Mouse (Mus musculus): Measurements from ENCODE around the gene Axin2.

Axin2 gene

DNA sequence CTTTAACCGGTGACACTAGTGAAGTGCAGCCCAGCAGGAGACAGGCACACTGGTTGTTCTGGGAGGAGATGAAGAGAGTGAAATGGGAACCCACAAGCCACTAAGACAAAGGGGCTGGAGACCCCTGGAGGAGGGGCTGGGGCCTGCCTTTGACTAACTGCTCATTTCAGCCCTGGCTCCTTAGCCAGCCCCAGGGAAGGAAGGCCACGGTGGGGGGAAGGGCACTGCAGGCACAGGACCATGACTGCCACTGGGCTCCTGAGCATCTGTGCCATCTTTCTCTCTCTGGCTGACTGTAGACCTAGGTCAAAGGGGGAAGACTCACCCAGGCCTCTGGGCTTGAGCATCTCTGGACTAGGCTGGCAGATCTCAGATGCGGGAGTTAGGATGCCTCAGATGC lies 10.5 kb downstream of the Axin2 start:
- DNase-seq, result no peak

DNA sequence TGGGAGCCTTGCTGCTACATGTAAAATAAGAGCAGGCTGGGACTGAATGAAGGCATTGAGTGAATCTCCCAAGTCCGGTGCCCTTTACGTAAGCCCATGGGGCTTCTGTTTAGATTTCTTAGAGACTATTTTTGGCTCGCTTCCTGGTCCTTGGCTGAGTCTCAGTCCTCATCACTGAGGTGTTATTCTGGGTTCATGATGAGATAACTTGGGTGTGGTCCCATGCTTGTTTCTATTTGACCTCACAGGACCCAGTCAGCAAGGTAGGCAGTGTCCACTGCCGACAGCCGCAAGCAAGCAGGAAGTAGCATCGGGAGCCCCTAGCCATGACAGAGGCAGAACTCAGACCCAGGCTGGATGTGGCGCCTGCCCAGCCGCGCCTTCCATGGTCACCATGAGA lies 13.7 kb downstream of the Axin2 start:
- no peak for DNase-seq

DNA sequence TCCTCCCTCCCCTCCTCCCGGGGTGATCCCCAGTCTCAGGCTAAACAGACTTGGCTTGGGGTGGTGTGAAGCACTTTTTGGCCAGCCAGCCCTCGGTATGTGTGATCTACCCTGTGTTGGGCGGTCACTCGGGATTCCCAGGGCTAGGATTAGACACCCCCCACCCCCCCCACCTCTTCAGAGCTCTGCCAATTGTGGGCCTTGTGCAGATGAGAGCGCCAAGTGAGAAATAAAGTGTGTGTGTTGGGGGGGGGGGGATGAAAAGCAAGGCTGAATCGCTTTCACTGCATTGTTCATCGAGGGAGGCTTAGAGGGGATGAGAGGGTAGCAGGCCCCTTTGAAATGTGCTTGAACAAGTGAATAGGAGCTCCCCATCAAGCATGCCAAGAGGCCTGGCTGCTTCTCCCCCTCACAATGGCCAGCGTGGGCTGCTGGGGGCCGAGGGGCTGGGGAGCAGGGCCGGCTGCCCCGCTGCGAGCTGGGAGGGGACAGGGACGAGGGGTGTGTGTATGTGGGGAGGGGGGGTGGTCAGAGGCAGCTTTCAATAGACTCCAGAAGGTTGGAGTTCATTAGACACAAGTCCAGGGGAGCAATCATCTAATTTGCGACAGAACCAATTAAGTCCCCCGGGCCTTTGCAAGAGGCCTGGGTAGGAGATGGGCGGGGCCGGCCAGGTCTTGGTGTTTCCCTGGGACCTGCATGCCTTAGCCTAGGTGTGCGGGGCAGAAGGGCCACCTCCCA lies 15.1 kb downstream of the Axin2 start:
- no peak for DNase-seq

DNA sequence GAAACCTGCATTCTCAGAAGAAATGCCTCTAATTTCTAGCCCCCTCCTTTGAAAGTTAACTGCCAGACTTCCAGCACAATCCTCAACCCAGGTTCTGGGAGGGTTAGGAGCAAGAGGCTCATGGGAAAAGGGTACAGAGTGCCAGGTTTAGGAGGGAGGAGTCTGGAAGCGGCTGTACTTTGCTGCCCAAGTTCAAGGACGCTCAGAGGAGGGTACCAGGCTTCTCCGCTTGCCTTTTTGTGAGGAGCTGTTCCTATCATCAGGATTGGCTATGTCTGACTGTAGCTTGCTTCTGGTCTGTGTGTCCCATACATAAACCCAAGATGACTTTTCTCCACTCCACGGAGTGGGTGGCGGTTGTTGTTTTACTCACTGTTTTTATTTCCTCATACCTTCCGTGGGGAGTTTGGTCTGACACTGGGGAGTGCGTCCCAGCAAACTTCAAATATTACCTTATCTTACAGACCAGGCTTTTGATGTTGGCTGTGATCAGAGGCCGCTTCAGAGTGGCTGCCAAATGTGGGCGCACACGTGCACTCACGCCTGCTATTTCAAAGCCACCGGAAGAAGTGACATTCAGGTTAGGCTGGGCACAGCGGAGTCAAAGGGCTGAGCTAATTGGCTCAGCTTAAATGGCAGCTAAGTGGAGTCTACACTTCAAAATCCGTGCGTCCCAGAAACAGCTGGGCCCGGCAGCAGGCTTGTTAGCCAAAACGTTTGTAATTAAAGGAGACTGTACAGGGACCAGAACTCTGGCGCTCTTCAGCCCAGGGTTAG lies 16.1 kb downstream of the Axin2 start:
- no peak for DNase-seq

DNA sequence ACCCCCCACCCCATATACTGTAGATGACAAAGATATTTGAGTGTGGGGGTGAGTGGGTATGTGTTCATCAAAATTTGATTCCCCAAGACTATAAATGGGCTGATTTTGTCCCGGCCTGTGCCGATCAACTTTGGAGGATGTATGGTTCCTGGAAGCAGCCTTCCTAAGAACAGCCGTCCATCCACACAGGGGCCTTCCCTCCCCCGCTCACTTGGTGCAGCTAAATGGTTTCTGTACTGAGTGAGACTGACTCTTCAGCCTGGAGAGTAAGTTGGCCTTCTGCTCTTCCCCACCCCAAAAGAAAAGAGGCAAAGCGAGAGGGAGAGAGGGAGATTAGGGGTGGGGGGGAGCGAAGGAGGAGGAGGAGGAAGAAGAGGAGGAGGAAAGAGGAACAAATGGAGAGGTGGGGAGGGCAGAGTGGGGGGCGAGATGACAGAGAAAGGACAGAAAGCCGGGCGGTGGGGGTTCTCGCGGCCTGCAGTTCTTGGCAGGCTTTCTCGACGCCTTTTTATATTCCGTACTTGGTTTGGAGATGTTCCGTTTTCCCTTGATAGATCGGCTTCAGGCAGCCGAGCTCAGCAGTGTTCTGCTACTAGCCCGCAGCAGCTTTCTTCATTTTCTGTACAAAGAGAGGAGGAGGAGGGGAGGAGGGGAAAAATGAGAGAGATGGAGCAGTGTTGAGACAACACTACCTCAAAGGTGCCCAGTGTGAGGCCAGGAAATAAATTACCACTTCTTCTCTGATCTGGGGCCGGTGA lies 20.7 kb downstream of the Axin2 start:
- DNase-seq, result no peak

DNA sequence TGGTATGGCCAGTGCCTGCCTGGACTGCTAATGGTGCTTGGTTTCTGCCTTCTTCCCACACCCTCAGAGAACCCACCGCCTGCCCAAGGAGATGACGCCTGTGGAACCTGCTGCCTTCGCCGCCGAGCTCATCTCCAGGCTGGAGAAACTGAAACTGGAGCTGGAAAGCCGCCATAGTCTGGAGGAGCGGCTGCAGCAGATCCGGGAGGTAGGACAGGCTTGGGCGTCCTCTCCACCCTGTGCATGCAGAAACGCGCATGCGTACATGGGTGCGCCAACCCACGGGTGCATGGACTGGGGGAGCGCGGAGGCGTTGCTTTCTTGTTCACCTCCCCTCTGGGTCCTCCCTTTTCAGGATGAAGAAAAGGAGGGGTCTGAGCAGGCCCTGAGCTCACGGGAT lies 21.7 kb downstream of the Axin2 start:
- DNase-seq, result no peak

DNA sequence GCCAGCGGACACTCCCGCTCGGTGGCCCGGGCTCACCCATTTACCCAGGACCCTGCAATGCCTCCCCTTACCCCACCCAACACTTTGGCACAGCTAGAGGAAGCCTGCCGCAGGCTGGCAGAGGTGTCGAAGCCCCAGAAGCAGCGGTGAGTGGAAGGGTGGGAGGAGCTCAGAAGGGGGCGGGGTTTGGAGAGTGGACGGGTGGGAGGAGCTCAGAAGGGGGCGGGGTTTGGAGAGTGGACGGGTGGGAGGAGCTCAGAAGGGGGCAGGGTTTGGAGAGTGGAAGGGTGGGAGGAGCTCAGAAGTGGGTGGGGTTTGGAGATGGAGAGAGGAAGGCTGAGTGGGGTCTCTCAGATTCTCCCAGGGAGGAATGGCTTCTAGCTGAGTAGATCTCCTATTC lies 23.6 kb downstream of the Axin2 start:
- no peak for DNase-seq

DNA sequence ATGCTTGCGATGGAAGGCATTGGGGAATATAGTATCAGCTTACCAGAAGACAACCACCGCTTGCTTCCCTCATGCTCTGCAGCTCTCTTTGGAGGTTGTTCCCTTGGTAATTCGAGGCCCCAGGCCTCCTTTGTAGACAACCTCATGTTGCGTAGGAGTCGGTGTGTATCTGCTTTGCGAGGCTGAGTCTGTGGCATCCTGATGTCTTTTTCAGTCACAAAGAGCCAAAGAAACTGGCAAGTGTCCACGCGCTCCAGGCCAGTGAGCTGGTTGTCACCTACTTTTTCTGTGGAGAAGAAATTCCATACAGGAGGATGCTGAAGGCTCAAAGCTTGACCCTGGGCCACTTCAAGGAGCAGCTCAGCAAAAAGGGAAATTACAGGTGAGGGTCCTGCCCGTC lies 25.5 kb downstream of the Axin2 start:
- no peak for DNase-seq

DNA sequence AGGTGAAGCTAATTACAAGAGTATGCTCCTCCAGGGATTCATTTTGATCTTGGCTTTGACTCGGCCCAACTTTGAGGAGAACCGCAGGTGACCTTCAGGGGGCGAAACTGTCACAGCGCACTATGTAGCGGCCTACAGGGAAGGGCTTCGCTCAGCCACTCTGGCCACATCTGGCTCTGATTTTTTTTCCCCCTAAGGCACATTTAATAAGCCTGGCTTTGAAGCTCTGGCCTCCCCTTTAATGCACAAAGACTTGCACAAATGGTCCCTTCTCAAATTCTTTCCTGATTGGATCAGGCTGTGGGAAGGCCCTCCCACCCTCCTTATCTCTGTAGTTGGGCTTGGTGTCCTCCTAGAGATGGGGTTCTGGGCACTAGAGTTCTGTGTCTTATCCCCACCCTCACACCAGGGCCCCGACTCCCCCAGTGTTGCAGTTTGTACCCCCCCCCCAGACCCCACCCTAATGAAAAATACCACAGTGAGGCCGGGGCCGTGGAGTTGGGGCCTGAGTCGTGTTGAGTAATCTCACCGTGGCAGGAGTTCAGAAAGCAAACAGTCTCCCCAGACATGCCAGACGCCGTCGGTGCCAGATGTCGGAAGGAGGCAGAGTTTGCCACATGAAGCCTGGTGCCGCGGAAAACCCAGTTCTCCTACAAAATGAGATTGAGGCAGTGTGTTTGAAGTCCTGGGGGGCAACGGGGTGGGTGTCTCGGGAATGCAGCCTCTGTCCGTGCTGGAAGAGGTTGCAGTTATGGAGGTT lies 27.5 kb downstream of the Axin2 start:
- DNase-seq, result no peak

DNA sequence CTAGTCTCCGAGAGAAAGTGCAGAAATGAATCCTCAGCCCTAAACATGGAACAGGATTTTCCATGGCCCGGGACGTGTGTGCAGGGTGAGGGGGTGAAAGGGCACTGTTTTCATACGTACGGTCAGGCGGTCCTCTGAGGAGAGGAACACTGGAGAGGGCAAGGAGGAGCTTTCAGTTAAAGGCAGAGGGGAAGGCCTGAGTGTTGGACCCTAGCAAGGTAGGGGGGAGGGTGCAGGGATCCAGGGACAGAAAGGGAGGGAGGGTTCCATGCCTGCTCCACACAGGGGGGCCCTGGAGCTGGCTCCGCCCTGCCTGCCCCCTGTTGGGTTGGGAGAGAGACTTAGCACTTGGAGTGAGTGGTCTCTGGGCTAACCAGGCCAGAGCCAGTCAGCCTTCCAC lies 28.4 kb downstream of the Axin2 start:
- DNase-seq, result no peak

DNA sequence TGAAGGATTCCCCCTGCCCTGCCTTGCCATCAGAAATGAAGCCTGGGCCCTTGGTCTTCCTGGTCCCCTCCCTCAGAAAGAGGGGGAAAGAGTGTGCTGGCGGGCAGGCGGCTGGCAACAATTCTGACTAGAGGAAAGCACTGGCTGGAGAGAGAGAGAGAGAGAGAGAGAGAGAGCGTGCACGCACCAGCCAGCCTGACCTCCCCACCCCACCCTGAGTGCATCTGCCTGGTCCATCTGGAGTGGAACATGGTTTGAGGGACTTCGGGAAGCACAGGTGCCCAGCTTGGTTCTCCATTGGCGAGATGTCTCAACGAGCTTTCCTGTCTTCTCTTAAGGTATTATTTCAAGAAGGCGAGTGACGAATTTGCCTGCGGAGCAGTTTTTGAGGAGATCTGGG lies 28.8 kb downstream of the Axin2 start:
- no peak for DNase-seq

DNA sequence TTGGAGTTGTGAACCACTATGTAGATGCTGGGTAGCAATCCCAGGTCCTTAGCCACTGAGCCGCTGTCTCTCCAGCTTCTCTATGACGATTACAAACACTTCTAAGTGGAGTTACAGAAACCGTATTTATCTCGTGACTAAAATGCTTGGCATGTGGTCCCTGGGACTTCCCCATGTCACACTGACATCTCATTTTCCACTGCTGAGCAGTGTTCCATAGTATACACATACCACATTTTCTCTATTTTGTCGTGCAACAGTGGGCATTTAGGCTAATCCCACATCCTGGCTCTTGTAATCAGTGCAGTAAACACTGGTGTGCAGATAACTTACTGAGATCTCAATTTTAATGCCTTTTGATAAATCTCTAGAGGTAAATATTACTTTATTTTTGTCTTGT lies 32.2 kb downstream of the Axin2 start:
- no peak for DNase-seq

DNA sequence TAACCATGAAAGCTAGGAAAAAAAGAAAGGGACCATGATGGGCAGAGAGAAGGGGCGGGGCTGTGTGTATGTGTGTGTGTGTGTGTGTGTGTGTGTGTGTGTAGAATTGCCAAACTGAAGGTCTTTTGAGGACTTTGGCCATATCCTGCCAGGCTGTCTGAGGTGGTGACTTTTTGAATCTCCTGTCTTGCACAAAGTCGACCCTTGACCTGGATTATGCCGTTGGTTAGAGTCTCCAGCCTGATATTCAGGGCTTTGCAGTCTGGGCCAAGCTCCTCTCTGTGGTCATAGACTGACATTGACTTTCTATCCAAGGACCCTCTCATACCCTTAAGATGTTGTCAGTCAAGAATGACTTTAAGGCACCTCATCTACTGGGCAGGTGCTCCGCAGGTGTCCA lies 35.8 kb downstream of the Axin2 start:
- no peak for DNase-seq

DNA sequence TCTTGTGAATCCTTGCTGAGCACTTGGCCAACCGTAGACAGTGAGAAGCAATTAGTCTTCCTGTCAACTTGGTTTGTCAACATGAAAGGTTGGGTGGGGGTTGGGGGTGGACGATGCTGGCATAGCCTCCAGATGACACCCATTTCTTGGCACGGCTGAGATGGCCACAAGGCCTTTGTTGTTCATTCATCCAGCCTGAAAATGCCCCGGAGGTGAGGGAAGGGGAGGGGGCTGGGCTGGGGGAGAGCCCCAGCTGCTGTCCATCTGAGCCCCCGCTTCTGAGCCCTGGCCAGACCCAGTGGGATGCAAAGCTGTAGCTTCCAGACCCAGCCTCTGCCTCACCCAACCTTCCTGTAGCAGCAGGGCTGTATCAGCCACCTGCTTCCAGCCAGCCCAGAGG lies 38.2 kb downstream of the Axin2 start:
- DNase-seq, result no peak

DNA sequence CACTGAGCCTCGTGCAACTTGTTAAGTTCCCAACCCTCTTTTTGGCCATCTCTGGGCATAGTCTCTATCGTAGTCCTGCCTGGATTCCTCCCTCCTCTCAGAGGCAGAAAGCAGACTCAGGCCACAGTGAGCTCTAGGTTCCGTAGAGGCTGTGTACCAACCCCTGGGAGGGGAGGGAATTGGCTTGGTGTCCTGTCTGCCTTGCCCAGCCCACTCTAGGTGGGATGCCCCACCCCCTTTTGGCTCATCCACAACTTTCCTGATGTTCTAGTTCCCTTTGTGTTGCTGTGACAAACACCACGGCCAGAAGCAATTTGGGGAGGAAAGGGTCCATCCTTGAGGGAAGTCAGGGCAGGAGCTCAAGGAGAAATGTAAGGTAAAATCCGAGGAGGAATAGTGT lies 39.0 kb downstream of the Axin2 start:
- no peak for DNase-seq

DNA sequence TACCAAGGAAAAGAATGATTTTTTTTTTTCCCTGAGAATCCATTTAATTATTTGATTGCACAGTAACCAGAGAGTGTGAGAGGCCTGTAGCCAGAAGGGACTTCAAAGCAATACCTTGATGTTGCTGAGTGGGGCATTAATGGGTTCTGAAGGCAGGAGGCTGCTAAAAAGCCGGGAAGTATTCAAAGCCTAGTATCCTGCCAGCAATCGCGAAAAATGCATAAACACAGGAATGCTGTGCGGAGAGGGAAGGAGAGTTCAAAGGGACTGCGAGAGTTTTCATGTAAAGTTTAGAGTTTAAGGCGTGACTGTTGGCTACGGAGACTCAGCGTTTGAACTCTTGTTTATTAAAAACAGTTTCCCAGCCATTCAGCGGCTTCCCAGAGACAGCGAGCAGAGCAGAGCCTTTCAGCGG lies 41.5 kb downstream of the Axin2 start:
- DNase-seq, result no peak

DNA sequence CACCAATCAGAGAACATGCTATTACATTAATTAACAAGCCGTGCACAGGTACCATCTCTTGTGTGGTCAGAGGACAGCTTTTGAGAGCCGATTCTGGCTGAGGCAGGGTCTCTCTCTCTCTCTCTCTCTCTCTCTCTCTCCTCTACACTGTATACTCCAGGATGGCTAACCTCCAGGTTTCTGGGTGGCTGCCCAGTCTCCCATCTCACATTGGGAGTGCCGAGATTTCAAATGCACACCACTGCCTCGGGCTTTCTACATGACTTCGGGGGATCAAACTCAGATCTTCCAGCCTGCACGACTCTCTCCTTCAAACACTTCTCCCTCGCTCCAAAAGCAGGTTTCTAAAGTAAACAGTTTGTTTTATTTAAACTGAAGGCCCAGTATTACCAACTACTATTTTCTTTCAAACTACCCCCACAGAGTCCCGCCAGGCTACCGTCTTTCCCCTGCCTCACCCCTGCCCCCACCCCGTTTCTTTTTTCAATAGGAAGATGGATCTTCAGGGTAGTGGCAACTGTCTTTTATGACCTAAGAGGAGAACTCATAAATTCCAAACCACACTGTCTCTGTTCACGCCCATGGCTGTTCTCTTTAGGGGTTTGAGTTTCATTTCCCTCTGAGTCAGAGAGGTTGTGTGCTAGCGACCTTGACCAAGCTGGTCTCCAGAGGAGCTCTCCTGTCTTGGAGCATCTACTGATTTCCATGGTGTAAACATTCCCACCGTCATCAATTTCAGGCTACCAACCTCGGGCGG lies 43.5 kb downstream of the Axin2 start:
- no peak for DNase-seq

DNA sequence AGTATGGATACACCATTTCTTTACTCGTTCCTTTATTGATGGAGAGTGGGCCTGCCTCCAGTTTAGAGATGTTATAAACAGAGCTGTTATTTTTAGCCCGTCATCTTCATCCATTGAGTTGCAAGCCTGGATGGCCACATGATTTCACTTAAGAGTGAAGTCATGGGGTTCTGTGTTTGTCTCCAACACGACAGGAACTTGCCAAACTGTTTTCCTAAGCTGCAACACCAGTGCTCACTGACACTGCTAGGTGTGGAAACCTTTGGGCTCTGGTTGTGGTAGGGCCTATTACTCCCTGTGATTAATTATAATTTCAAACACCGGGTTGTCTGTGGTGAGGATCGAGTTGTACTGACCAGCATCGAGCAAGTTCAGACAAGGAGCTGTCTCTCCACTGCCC lies 45.6 kb downstream of the Axin2 start:
- no peak for DNase-seq

DNA sequence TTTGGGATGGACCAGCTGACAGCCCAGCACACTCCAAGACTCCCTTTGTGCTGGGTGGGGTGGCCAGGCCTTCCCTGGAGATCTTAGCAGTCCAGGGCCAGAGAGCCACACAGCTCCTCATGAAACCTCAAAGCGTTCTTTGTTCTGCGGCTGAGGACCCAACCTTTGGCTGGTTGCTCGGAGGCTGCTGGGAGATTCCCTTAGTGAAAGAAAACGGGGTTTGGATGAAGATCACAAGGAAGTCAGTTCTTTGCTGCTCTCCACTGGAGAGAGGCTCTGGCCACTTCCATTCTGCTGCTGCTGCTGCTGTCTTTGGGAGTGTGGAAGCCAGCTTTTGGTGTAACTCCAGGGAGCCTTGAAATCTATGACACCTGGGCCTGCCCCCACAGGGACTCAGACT lies 53.3 kb downstream of the Axin2 start:
- no peak for DNase-seq

DNA sequence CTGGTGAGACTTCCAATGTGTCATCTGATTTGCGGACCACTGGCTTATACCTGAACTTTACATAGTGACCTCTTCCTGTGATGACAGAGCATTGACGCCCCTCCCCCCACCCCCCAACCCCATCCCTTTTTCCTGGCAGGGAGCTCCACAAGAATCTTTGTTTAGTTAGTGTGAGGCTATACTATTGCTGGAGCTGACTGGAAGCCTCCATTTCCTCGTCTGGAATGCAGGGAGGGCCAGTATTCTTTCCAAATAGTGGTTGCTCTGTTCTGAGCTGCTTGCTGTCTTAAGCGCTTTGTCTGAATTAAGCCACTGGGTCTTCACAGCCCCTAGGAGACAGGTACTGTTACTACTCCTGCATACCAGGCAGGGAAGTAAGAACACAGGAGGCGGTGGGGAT lies 53.7 kb downstream of the Axin2 start:
- no peak for DNase-seq

DNA sequence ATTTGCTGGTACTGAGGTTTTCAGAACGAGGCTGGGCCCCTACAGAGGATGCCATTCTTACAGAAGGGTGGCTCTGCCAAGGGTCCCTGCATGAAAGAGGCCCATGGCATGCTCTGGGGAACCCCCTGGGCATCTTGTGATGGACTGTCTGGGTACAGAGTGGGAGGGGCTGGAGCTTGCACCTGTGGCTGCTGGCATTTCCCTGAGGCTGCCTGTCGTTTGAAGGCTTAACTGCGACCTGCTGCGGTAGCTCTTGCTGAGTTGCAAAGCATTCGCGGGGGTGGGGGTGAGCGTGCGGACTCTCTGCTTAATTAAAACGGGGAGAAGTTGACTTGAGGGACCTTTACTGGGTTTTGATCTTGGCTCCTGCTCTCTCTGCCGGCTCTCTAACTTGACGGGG lies 55.4 kb downstream of the Axin2 start:
- DNase-seq, result no peak

DNA sequence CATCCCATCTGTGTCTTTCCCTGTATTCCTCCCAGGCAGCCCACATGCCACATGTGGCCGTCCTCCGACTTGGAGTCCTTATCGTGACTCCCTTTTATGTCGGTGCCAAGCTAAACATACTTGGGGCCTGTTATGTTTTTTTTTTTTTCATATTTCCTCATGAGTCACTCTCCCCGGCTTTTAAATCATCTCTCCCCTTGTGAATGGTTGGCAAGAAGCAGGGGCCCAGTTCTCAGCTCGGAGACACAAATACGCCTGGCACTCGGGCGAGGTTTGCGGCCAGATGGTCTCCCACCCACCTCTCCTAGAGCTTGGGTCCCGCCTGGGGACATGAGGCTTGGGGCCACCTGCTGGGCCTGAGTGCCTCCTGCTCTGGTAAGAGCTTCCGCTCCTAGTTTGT lies 60.4 kb downstream of the Axin2 start:
- peak in 1 of 2 experiments; percentile 27 for DNase-seq
